Mouse (Mus musculus): Measurements from ENCODE around the gene Shroom3. TPM values are rescaled to one million over a fixed set of nuclear protein-coding genes. Genes with fewer than 3 reads are reported as not detected.
A peak's percentile ranks its signal among the peaks of the same experiment; 100 is the strongest.

Shroom3 gene
- polyA plus RNA-seq, 1 experiment: 4.4 TPM

DNA sequence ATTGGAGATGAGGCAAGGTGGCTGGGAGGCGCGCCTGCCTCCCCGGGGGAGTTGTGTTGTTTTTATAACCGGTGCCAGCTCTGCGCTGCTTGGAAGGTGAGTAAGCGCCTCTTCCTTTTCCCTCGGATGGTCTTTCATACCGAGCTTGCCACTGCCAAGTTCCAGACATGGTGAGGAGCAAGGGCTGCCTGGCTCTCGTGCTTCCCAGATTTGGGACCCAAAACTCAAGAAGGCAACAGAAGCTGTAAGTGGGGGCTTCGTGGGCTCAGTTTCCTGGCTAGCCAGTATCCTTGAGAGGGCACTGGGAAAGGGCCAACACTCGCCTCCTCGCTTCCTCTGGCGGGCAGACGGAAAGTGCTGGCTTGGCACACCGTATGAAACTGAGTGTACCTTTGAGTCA, 173.1 kb downstream of the Shroom3 start:
- H3K4me3 ChIP-seq (replicated peaks; ENCODE audit: insufficient read depth, low read depth, low read length): peak overlapping the region; percentile 52
- H3K27ac ChIP-seq (ENCODE audit: insufficient read depth, low read length): 0 out of 2 replicates have a peak overlapping the region, but pooled peaks have one; percentile 33
- no peaks in the 10 kb centered on the region for H3K27me3 ChIP-seq (ENCODE audit: control insufficient read depth, insufficient read depth, low read length)
- DNase-seq: peak; percentile 59 to 61
- peaks cover 9% of the 10 kb centered on the region for H3K4me1 ChIP-seq (ENCODE audit: control insufficient read depth, insufficient read depth, low read length)
- 5% methylated on average over 15 of the region's 15 CpGs for WGBS
- no peak for TF ChIP-seq POLR2A (IDR thresholded peaks at IDR 0.05; ENCODE audit: borderline replicate concordance, insufficient read depth, low read length)
- no peak for TF ChIP-seq CTCF (IDR thresholded peaks at IDR 0.05; ENCODE audit: borderline replicate concordance, insufficient read depth, low read depth, low read length)

GRCm38 (mm10) chr5:92857177-92857576, 173.9 kb downstream of the Shroom3 start:
- TF ChIP-seq POLR2A (IDR thresholded peaks at IDR 0.05; ENCODE audit: borderline replicate concordance, insufficient read depth, low read length) (no peak), CTCF (IDR thresholded peaks at IDR 0.05; ENCODE audit: borderline replicate concordance, insufficient read depth, low read depth, low read length) (no peak)
- peak; percentile 40 to 46 for DNase-seq
- Histone ChIP-seq H3K4me1 (ENCODE audit: control insufficient read depth, insufficient read depth, low read length) (peaks cover 9% of the 10 kb centered on the region), H3K27ac (ENCODE audit: insufficient read depth, low read length) (no peak overlapping the region), H3K4me3 (replicated peaks; ENCODE audit: insufficient read depth, low read depth, low read length) (no peak overlapping the region), H3K27me3 (ENCODE audit: control insufficient read depth, insufficient read depth, low read length) (no peaks in the 10 kb centered on the region)
- WGBS: 26% methylated on average over 7 of the region's 7 CpGs

- peak in 1 of 2 experiments; percentile 16 for DNase-seq
- H3K27ac ChIP-seq (ENCODE audit: insufficient read depth, low read length): no peak overlapping the region
- 91% methylated on average over 3 of the region's 3 CpGs for WGBS
- peaks cover 9% of the 10 kb centered on the region for H3K4me1 ChIP-seq (ENCODE audit: control insufficient read depth, insufficient read depth, low read length)
- no peaks in the 10 kb centered on the region for H3K27me3 ChIP-seq (ENCODE audit: control insufficient read depth, insufficient read depth, low read length)
- H3K4me3 ChIP-seq (replicated peaks; ENCODE audit: insufficient read depth, low read depth, low read length): no peak overlapping the region
- TF ChIP-seq CTCF (IDR thresholded peaks at IDR 0.05; ENCODE audit: borderline replicate concordance, insufficient read depth, low read depth, low read length) (no peak), POLR2A (IDR thresholded peaks at IDR 0.05; ENCODE audit: borderline replicate concordance, insufficient read depth, low read length) (no peak)
These were observed 174.9 kb downstream of the Shroom3 start for GRCm38 (mm10) chr5:92858104-92858503.

GRCm38 (mm10) chr5:92858576-92858975, 175.3 kb downstream of the Shroom3 start:
- Histone ChIP-seq H3K4me1 (ENCODE audit: control insufficient read depth, insufficient read depth, low read length) (peaks cover 9% of the 10 kb centered on the region), H3K27me3 (ENCODE audit: control insufficient read depth, insufficient read depth, low read length) (no peaks in the 10 kb centered on the region), H3K4me3 (replicated peaks; ENCODE audit: insufficient read depth, low read depth, low read length) (no peak overlapping the region), H3K27ac (ENCODE audit: insufficient read depth, low read length) (no peak overlapping the region)
- DNase-seq: no peak
- 94% methylated on average over 4 of the region's 4 CpGs for WGBS
- TF ChIP-seq POLR2A (IDR thresholded peaks at IDR 0.05; ENCODE audit: borderline replicate concordance, insufficient read depth, low read length) (no peak), CTCF (IDR thresholded peaks at IDR 0.05; ENCODE audit: borderline replicate concordance, insufficient read depth, low read depth, low read length) (no peak)

DNA sequence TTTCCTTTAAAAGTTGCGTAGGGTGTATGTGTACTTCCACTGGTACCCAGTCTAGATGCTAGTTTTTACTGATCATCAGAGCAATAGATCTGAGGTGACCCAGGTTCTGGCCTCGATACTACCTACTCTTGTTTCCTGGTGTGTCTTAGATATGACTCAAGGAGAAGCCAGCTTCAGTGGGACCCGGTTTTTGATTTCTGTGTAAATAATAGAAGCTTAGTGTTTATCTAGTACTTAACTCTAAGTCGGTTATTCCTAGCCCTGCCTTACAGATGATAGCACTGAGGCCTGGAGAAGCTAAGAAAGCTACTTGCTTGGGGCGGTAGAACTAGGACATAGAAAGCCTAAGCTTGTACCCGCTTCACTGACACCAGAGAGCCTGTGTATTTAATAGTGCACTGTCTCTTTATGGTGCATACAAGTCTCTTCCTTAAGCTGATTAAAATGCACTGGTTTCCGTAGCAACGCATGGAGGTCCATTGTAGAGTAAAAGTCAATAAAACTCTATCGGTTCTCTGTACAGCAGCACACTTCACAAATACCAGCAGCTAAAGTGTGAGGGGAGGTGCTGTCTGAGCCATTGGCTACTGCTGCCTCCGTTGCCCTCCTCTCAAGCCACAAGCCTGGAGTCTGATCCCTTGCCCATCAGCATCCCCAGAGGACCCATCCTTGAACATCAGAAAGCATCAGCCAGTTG, 178.3 kb downstream of the Shroom3 start:
- TF ChIP-seq POLR2A (IDR thresholded peaks at IDR 0.05; ENCODE audit: borderline replicate concordance, insufficient read depth, low read length) (no peak), CTCF (IDR thresholded peaks at IDR 0.05; ENCODE audit: borderline replicate concordance, insufficient read depth, low read depth, low read length) (no peak)
- Histone ChIP-seq H3K4me1 (ENCODE audit: control insufficient read depth, insufficient read depth, low read length) (peaks cover 6% of the 10 kb centered on the region), H3K4me3 (replicated peaks; ENCODE audit: insufficient read depth, low read depth, low read length) (no peak overlapping the region), H3K27me3 (ENCODE audit: control insufficient read depth, insufficient read depth, low read length) (no peaks in the 10 kb centered on the region), H3K27ac (ENCODE audit: insufficient read depth, low read length) (no peak overlapping the region)
- no peak for DNase-seq
- WGBS: 79% methylated on average over 10 of the region's 10 CpGs

GRCm38 (mm10) chr5:92865090-92865489, 181.9 kb downstream of the Shroom3 start:
- 84% methylated on average over 4 of the region's 4 CpGs for WGBS
- H3K4me1 ChIP-seq (ENCODE audit: control insufficient read depth, insufficient read depth, low read length): no peaks in the 10 kb centered on the region; the same call in 1 of the 2 replicates
- no peaks in the 10 kb centered on the region for H3K27me3 ChIP-seq (ENCODE audit: control insufficient read depth, insufficient read depth, low read length)

DNA sequence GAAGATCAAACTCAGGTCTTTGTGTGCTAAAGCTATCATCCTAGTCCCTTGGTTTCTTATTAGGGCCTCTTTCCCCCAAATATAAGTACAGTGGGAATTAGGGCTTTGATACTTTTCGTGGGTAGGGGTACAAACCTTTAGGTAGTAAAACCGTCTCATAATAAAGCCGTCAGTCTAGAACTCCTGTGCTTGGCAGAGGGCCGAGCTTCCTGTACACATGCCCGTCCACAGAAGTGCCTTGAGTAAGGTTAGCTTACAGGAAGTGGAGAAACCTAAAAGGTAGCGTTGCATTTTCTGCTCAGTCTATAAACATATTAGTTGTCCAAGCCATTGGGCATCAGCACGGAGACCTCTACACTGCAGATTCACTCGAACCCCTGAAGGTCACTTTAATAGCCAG, 183.3 kb downstream of the Shroom3 start:
- H3K27me3 ChIP-seq (ENCODE audit: control insufficient read depth, insufficient read depth, low read length): no peaks in the 10 kb centered on the region
- DNase-seq: no peak
- no peak overlapping the region for H3K27ac ChIP-seq (ENCODE audit: insufficient read depth, low read length)
- H3K4me1 ChIP-seq (ENCODE audit: control insufficient read depth, insufficient read depth, low read length): no peaks in the 10 kb centered on the region; the same call in 1 of the 2 replicates
- 96% methylated on average over 8 of the region's 8 CpGs for WGBS
- no peak for TF ChIP-seq CTCF (IDR thresholded peaks at IDR 0.05; ENCODE audit: borderline replicate concordance, insufficient read depth, low read depth, low read length)
- no peak for TF ChIP-seq POLR2A (IDR thresholded peaks at IDR 0.05; ENCODE audit: borderline replicate concordance, insufficient read depth, low read length)
- no peak overlapping the region for H3K4me3 ChIP-seq (replicated peaks; ENCODE audit: insufficient read depth, low read depth, low read length)

More at GRCm38 (mm10) chr5:92865090-92865489, 181.9 kb downstream of the Shroom3 start:
- DNase-seq: no peak
- H3K27ac ChIP-seq (ENCODE audit: insufficient read depth, low read length): no peak overlapping the region
- TF ChIP-seq CTCF (IDR thresholded peaks at IDR 0.05; ENCODE audit: borderline replicate concordance, insufficient read depth, low read depth, low read length) (no peak), POLR2A (IDR thresholded peaks at IDR 0.05; ENCODE audit: borderline replicate concordance, insufficient read depth, low read length) (no peak)
- H3K4me3 ChIP-seq (replicated peaks; ENCODE audit: insufficient read depth, low read depth, low read length): no peak overlapping the region

- Histone ChIP-seq H3K27ac (ENCODE audit: insufficient read depth, low read length) (no peak overlapping the region), H3K4me1 (ENCODE audit: control insufficient read depth, insufficient read depth, low read length) (no peaks in the 10 kb centered on the region), H3K4me3 (replicated peaks; ENCODE audit: insufficient read depth, low read depth, low read length) (no peak overlapping the region), H3K27me3 (ENCODE audit: control insufficient read depth, insufficient read depth, low read length) (no peaks in the 10 kb centered on the region)
- no peak for DNase-seq
- WGBS: 90% methylated on average over 4 of the region's 4 CpGs
- TF ChIP-seq POLR2A (IDR thresholded peaks at IDR 0.05; ENCODE audit: borderline replicate concordance, insufficient read depth, low read length) (no peak), CTCF (IDR thresholded peaks at IDR 0.05; ENCODE audit: borderline replicate concordance, insufficient read depth, low read depth, low read length) (no peak)
These were observed 184.0 kb downstream of the Shroom3 start for GRCm38 (mm10) chr5:92867253-92867652.

Measured in cerebellum, adult 2 months (tissue).